Mouse (Mus musculus): Measurements from ENCODE around the gene Sgcb.

The Sgcb gene

DNA sequence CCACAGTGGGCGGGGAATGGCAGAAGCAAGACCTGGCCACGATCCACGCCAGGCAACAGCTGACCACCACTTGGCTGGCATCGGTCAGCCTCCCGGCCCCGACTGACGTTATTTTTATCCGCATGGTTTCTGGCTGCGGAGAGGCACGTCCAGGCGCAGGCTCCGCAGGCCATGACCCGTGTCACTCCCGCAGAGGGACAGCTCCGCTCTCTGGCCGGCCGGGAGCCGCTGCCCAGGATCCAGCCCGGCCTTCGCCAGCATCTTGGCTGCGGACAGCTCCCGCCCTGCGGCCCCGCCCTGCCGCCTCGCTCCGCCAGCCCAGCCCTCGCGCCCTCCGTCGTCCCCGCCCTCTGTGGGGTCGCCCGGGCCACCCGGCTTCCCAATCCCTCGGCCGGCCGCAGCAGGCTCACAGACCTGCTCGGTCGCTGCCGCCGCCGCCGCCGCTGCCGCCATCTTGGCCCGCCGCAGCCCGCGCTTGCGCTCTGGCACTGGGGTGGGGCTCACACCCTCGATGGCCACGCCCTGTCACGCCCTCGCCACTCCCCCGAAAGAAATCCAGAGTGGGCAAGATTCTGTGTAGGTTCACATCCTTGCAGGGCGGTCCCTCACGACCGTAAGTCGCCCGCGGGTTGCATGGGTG, at the start of gene Sgcb:
Gene Sgcb (minus strand): TSS at position 530 of the 640 bp plus-strand sequence.
- peak; percentile 91 to 92 for DNase-seq

DNA sequence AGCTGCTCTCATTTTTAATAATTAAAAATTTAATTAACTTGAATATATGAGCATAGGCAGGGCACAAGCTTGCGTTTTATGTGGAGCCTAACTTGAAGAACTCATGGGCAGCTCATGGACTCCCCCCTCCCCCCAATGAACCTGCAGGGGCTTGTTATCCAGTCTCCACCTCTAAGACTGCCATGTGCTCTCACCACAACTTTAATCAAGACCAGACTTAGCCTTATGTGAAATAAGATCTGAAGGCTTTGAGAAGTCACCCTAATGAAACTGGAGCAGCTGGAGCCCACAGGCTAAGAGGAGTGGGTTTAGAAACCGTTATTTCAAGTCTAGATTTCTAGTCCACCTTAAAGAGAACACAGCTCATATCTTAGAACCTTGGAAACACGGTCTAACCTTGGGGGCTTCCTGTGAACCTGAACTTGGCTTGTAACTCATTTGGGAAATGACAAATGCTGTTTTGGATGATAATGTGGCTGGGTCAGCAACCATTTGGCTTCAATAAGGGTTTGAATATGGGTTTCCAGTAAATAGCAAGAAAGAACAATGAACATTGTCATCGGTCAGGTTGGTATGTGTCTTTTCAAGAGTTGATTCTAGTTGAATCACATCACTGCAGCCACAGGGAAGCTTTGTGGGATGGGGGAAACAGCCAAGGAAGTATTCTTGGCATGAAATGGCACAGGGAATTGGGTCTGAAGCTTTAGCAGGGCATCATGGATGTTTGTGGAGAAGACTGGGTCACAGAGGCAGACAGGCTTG, 46.8 kb upstream of the Sgcb start:
- DNase-seq, result no peak

DNA sequence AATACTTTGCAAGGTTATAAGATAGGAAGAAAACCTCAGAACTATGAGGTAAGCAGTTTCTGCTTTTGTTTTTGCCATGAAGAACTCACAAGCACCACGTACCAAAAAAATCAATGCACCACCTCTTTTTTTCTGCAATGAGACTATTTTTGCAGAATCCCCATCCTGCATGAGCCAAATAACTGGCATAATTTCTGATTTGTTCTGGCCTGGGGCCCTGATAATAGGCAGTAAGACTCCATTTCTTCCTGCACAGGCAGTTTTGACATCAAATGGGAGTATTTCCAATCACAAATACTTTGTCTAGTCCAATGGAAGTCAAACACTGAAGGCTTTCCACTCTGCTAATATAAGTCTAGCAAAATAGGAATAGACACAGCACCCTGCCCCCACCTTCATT, 46.2 kb upstream of the Sgcb start:
- DNase-seq, result no peak

DNA sequence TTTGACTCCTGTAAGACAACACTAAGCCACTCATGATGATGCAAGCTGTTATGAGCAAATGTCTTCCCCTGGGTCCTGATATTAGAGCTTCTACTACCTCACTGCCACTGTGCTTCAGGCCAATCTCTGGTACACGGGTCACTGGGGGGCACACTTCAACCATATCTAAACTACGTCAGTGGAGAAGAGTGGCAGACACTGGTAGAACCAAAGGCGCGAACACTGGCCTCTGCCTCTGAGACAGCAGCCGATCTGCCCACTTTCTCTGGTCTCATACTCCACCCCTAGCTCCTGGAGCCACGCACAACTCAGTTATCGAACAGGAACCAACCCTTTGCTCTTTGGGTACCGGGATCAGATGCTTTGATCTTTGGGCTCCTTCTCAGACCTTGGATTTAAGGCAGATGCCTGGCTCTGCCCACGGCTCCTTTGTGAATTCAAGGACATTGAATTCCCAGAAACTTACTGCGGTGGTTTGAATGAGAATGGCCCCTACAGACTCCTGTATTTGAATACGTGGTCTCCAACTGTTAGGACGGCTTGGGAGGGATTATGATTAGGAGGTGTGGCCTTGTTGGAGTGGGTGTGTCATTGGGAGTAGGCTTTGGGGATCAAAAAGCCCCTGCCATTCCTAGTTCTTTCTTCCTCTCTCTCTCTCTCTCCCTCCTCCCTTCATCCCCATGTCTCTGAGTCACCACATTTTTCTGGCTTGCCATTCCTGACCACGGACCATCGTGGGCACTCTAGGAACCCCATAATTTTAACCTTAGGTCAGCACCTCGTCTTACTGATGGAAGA, 44.3 kb upstream of the Sgcb start:
- no peak for DNase-seq

DNA sequence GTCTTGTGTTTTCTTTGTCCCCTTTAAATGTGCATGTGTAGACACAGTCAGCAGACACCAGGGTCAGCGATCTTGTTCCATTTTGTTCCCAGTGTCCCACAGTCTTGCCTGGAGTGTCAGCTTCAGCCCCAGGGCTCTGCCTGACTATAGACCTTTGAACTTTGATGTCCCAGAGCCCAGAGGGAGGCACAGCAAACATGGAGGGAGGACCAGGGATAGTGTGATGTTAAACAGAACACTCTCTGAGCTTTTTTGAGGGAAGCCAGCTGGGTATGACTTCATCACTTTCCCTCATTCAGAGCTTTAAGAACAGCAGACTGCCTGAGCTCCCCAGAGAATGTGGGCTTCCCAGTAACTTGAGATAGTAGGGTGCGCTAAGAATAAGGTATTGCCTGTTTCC, 42.6 kb upstream of the Sgcb start:
- no peak for DNase-seq

DNA sequence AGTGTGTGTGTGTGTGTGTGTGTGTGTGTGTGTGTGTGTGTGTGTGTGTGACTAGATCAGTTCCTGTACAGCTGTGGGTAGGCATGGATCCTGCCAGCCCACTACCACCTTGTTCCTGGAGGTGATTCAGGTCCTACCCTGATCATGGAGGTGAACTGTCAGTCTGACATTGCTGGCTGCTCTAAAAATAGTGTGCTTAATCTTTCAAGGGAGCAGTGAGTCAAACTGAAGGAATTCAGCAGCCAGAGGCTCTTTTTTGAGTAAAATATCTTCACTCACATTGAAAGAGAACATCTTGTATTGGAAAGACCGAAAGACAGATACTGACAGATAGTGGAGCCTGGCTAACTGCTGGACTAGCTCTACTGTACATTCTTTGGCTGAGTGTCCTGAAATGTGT, 41.0 kb upstream of the Sgcb start:
- DNase-seq, result no peak

DNA sequence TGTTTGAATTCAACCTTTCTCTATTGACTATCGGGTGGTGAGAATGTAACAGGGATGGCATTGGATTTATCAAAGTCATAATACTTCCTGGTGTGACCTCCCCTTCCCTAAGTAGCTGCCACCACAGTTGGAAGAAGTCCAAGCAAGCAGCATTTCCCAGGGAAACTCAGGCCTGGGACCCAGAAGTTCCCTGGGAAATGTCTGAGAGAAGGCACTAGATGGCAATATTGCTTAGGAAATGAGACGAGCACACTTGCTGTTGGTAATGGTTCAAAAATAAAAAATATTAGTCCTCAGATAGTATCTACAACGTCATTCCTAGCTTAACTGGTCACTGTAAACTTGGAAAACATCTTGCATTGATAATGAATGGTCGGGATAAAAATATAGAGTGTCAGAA, 38.6 kb upstream of the Sgcb start:
- peak in 1 of 2 experiments; percentile 15 for DNase-seq

DNA sequence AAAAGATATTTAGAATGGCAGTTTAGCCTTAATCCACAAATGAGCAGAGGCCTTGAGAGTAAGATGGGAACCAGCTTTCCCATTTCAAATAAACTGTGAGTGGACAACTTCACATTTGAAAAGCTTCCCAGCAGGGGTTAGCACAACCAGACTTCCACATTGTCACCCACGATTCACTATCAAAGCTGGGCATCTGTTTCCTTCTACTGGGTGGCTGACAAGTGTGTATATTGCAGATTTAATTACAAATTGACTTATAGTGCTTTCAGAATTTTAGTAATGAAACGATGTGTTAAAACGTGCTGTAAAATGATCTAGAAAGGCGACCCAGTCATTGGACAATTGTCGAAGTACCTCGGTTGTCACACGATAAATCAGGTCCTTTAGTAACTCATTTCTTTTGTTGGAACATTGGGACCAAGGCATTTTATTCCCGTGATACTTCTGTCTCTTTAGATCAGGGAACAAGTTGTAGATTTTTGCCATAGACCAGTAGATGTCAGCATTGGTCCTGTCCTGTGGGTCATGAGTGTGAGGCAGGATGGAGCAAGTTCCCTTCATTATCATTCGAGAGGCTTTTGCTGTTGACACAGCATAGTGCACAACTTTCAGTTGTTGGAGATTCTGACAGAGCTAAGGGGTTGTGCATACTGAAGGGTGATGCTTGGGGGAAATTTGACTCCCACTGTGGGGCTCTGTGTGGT, 36.3 kb upstream of the Sgcb start:
- no peak for DNase-seq

DNA sequence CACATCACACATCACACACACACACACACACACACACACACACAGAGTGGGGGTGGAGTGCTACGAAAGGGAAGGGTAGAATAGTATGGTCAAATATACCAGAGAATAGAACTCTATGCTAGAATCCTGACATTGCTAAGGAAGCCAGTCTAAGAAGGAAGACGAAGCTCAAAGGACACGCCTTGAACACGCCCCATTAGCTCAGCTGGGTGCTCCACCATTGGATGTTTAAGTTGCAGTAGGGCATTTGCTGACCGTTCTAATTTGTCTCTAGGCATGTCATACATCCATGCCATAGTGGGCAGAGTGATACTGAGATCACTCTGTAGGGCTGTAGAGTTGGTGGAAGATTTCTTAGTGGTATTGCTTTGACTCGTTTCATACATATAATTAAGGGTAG, 35.6 kb upstream of the Sgcb start:
- no peak for DNase-seq

DNA sequence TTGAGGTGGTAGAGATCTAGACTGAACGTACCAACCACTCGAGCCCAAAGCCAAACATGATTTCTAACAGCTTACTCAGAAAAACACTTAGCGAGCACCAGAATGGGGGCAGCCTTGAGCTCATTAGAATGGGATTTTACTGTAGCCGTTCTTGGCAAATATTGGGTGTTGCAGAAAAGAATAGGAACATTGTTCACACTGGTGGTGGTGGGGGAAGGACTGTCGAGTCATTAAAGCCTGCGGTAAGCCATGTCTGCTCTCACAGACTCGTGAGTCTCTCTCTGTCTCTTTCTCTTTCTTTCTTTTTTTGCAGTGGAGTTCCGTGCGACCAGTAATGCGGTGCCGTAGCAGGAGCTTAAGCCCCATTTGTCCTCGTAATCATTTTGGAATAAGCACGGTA, 29.0 kb upstream of the Sgcb start:
- no peak for DNase-seq

DNA sequence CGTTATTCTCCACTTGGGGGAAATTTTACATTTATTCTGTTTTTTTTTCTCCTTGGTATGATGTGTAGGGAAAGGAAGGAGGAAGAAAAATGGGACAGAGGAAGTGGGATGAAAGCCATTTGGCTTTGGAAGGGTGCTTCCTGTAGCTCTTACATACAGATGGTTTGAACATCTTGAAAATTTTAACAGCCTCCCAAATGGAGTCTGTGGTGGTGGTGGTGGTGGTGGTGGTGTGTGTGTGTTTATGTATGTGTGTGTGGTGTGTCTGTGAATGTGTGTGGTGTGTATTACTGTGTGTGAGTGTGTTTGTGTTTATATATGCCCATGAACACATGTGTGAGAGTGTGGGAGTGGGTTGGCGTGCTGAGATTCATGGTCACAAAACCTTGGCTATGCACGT, 28.0 kb upstream of the Sgcb start:
- no peak for DNase-seq

DNA sequence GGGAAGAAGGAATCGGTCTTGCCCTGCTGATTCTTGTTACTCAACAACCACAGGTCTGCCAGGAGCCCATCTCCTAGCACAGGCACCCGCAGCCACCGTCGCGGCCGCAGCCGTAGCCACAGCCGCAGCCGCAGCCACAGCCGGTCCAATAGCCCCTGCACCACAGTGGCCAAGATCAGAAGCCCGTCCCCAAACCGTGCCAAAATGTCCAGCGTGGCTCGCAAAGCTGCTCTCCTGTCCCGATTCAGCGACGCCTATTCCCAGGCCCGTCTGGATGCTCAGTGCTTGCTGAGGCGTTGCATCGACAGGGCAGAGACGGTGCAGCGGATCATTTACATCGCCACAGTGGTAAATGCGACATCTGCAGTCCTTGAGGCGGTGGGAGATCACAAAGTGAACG, 21.8 kb upstream of the Sgcb start:
- peak in 1 of 2 experiments; percentile 9 for DNase-seq

DNA sequence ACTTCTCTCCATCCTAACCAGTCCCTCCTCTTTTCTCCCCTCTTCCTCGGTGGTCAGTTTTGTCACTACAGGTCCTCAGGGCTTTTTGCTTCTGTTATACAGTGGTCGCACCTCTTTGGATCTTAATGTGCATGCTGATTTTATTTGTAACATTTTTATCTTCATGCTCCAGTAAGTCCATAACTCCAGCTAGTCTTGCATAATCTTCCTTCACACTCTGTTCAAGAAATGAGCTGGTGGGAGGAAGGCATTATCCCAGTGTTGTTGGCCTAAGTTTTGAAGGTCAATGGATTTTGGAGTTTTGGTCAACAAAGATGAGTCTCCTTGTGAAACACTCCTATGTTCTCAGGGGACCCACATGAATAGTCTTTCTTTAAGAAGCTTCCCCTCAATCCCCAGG, 20.3 kb upstream of the Sgcb start:
- DNase-seq, result no peak

DNA sequence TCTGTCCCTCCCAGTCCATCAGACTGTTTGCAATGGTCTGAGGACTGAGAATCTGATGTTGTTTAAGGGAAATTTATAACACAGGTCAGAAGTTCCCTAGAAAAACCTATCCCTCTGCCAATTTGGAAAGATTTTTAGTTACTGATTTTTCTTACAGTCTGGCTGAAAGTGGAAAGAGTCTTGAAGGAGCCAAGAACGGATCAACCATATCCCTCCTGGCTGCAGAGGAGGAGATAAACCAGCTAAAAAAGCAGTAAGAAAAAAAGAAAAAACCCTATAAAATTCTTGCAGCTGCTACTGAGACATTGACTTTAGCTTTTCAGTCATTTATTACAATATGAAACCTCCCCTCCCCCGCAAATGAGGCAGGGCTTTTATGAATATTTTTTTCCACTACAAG, 19.1 kb upstream of the Sgcb start:
- no peak for DNase-seq

DNA sequence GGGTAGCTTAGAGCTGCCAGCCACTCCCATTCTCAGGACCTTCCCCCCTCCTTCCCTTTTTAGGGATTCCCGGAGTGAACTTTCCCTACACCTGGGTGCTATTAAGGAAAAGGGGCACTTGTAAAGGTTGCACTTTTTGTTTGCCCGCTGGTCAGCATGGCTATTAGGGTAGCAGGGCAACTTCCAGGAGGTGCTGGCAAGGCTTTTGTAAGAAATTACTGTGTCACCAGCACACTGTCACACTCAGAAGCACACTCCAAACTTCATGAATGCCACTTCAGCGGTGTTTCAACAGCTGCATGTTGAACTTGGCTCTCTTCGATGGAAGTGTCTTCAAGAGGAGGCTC, 4.2 kb upstream of the Sgcb start:
- peak in 1 of 2 experiments; percentile 13 for DNase-seq

DNA sequence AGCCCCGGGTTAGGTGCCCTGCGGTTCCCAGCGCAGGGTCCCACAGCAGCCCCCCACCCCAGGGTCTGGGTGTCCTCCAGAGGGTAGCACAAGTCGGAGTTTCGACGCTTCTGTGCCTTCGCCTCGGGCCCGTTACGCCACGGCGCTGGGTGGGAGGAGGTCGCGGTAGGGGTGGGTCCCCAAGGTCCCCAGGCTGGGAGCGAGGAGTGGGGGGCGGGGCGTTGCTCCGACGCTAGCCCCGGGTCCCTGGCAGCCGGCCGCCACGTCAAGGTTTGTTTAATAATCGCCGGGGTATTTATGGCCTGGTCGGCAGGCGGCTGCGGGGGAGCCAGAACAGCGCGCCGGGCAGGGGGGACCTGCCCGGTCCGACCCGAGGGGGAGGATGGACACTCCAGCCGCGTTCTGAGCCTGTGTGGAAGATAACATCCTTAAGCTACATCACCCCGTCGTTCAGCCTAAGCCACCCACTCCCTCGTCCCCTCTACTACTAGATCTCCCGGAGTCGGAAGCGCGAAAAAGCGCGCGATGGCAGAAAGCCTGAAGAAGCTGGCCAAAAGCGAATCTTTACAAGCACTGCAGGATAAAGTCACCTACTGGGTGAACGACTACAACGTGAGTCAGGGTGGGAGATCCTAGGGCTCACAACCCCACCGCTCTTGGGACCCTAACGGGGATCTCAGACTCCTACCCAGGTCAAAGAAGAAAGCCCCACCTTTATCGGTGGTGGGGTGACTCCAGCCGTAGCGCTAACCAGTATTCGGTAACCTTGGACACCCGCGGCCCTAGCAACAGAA, 3.7 kb upstream of the Sgcb start, which contains the start of gene Spata18:
Gene Spata18 (plus strand): TSS at position 319 of the 794 bp plus-strand sequence.
- peak; percentile 23 for DNase-seq

DNA sequence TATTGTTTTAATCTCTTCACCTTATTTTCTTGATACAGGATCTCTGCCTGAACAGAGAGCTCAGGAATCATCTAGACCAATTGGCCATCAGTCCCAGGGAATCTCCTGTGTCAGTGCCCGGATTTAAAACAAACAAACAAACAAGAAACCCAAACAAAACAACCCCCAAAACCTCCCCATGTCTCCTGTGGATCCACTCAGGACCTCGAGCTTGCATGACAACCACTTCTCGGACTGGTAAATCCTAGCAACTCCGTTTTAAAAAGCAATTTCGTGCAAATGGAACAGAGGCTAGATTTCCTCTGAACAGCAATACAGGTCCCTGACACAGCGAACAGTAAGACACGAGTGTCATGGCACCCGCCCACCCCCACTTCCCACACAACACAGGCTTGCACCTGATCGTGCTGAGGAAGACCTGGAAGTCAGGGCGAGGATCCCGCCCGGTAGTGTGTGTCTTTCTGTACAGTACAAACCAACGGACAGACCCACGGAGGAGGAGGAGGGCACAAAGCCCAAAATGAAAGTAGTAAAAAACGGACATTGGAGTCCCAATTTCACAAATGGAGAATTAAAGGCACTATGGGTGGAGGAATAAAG, 2.9 kb upstream of the Sgcb start:
- peak; percentile 30 for DNase-seq

DNA sequence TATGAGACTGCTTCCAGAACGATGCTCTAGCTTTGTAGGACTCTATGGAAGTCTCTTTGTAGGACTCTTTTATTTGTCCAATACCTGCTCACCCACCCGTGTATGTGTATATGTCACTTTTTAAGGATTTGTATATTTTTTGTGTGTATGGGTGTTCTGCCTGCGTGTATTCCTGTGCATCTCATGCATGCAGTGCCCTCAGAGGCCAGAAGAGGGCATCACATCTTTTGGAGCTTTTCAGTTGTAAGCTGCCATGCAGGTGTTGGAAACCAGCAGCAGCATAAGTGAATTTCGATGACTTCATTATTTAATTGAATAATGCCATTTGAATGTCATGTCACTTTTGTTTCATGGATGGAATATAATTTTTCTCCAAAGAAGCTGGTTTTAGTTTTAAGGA, 5.5 kb downstream of the Sgcb start:
- peak; percentile 29 to 57 for DNase-seq

DNA sequence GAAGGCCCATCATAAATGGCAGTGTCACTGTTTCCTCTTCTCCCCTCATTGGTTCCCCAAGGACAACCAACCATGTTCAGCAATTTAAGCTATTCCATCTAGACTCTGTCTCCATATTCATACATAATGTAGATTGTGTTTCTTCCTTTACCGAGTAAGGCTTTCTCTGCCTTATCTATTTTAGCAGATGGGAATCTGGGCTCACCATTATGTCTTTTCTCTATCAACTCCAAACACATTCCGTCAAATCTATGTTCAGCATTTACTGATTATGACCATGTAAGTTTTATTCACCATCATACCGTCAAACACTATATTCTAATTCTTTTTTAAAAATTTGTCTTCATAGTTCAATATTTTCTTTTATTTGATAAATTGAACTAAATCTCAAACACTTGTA, 6.5 kb downstream of the Sgcb start:
- DNase-seq, result no peak

DNA sequence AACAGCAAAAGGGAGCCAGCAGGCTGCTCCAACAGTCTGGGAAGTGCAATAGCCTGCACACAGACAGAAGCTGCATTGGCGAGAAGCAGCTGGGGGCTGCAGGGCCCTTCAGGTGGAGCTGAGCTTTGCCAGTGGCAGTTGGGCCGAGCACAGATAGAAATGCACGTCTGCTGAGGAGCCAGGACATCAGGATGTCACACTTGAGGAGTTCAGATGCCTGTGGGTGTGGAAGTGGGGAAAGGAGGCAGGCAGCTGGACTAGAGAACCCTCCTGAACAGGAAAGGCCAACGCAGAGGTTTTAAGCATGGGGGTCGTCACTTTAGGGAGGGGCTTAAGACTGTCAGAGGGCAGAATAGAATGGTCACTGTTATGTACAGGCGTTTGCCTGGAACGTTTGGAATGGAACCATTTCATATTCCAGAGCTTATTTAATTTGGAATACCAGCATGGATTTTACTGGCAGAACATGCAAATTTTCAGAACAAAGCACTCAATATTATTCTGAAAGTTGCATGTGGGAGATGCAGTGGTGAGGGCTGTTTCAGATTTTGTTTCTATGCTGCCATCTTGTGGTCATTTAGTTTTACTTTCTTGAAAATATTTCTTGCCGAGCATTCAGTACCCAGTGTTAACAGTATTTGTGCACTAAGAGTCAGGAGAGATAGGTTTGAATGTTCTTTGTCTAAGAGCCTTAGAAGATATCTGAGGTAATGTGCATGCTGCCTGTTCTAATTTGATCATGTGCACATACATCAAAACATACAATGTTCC, 10.1 kb downstream of the Sgcb start:
- DNase-seq, result no peak

DNA sequence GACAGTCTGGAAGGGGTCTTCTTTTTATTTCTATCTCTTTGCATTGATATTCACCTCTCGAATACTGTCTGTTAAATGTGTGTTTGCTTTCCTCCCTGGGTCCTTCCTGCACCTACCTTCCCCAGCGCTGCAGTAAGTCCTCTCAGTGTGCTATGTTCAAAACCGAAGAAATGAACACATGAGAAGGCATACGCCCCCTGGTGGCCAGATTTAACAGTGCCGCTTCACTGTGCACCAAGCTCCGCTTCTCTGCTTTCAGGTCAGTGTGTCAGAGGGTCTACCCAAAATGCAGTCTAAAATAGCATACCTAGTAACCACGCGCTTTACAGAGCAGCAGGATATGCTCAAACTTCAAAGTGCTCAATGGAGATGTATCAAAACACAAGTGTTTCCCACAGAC, 14.4 kb downstream of the Sgcb start:
- DNase-seq, result peak; percentile 73 to 86
